Mouse (Mus musculus): ENCODE data around the gene Mrpl12.

DNA sequence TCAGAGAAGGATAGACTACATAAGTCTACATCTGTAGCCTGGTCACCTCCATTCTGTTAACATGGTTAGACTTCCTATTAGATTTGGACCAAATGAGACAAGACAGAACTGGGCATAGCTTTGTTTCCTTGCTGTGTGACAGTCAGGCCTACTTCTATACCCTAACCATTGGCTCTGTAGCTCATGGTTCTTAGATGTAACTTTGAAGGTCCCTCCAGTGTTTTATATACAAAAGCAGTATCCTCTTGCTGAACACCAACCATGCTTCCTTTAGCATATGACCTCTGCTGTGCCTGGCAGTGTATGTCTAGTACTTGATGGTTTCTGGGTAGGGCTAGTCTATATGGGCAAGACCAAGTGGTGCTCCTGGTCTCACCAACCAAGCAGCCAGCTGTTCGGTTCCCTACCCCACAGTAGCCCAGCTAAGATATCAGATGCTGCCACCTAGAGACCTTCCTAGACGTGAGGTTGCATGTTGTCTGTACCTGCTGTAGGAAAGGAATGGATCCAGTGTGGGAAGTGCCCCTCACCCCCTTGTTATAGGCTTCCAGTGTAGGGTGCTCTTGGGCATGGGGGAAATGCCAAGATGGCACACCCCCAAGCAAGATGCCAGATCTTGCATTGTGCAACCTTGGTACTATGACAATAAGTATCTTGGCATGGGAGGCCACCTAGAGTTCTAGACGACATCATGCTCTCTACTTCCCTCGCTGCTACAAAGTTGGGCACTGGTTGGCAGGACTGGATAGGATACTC lies 6.1 kb downstream of the Mrpl12 start:
- TF ChIP-seq CTCF (IDR thresholded peaks at IDR 0.05; ENCODE audit: low read depth, low read length) (no peak), POLR2AphosphoS5 (IDR thresholded peaks at IDR 0.05; ENCODE audit: insufficient replicate concordance, low read depth, low read length) (no peak; the same call in 1 of the 2 replicates)

All from G1E (cell line).